Mouse (Mus musculus) ES-E14 (cell line): ENCODE results near the gene Dclk1.

ENCODE experiments used
- HCFC1 ChIP-seq: IDR thresholded peaks from 2 replicates; pipeline ENCODE4 v1.6.1; 2012; ENCODE audit warnings: low read length, inconsistent platforms, borderline replicate concordance; ENCODE audit not compliant: insufficient read depth
- MAFK ChIP-seq: IDR thresholded peaks from 2 replicates; pipeline ENCODE4 v1.6.1; 2014; ENCODE audit warnings: mild to moderate bottlenecking, low read depth, low read length, inconsistent platforms; ENCODE audit not compliant: insufficient read depth

DNA sequence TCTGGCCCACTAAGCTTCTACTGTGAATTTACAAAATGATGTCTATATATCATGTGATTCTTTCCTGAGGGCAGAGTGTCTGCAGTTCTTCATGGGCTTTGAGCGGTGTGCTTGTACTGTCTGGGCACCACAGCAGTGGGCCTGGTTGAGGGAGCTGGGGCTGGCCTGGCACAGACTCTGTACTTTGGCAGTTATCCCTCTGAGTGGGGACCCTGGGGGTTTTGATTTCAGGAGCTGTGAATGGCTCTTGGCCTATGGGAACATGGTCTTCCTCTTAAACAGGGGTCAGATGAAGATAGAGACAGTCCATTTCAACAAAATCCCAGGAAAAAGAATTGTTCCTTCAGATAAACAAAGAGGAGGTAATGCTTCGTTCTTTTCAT, 45.8 kb upstream of the Dclk1 start:
- TF ChIP-seq MAFK = no peak
- TF ChIP-seq HCFC1 = no peak
